Mouse (Mus musculus) midbrain, embryonic 10.5 days (tissue): ENCODE data around the gene Zfyve27. TPM values are rescaled to one million over a fixed set of nuclear protein-coding genes. Genes with fewer than 3 reads are reported as not detected.

Experiments used
- DNase-seq: peaks from one replicate; pipeline ENCODE4 v3.0.0-alpha.2; 2017; ENCODE audit warnings: low spot score
- H3K27ac ChIP-seq: fragments of 300-500 bp; sonication (generic); replicated peaks from 2 replicates; pipeline ENCODE4 v1.5.1; 2016; ENCODE audit warnings: mild to moderate bottlenecking
- H3K27me3 ChIP-seq: fragments of 300-500 bp; sonication (generic); 2 replicates; pipeline ENCODE4 v1.6.1; 2016; ENCODE audit warnings: low read depth, mild to moderate bottlenecking; ENCODE audit not compliant: poor library complexity, severe bottlenecking
- H3K36me3 ChIP-seq: fragments of 300-500 bp; sonication (generic); 2 replicates; pipeline ENCODE4 v1.6.1; 2016; ENCODE audit warnings: mild to moderate bottlenecking, moderate library complexity
- H3K4me1 ChIP-seq: fragments of 300-500 bp; sonication (generic); 2 replicates; pipeline ENCODE4 v1.6.1; 2016
- H3K4me3 ChIP-seq: fragments of 300-500 bp; sonication (generic); 2 replicates; pipeline ENCODE4 v1.5.1; 2016; ENCODE audit warnings: mild to moderate bottlenecking, moderate library complexity
- H3K9me3 ChIP-seq: fragments of 300-500 bp; sonication (generic); replicated peaks from 2 replicates; pipeline ENCODE4 v1.6.1; 2016; ENCODE audit warnings: mild to moderate bottlenecking
- WGBS: fragments of 180-500 bp; shearing (Covaris S2); methylation state at CpG from one replicate; pipeline ENCODE4 v1.1.7; 2016; 5-methylcytosine and 5-hydroxymethylcytosine counted together
- polyA plus RNA-seq: library from polyadenylated mRNA; unstranded; fragments of >200 nt; fragmentation: Nextera tagmentation; extraction: Ambion mirVana; gene quantifications from 2 replicates; pipeline ENCODE4 v1.2.1, GENCODE M21; 2016

Zfyve27 gene
- polyA plus RNA-seq, 1 experiment from 2014 or later: 29.4 TPM

GRCm38 (mm10) chr19:42130294-42130606, 33.5 kb upstream of the Zfyve27 start:
- H3K27me3 ChIP-seq: peaks cover 30% of the 10 kb centered on the region
- no peak for DNase-seq
- H3K4me1 ChIP-seq: peaks cover 28% of the 10 kb centered on the region
- no peak overlapping the region for H3K4me3 ChIP-seq
- H3K36me3 ChIP-seq: no peaks in the 10 kb centered on the region
- WGBS: 75% methylated on average over 3 of the region's 3 CpGs
- H3K27ac ChIP-seq: no peak overlapping the region
- H3K9me3 ChIP-seq: no peaks in the 10 kb centered on the region

DNA sequence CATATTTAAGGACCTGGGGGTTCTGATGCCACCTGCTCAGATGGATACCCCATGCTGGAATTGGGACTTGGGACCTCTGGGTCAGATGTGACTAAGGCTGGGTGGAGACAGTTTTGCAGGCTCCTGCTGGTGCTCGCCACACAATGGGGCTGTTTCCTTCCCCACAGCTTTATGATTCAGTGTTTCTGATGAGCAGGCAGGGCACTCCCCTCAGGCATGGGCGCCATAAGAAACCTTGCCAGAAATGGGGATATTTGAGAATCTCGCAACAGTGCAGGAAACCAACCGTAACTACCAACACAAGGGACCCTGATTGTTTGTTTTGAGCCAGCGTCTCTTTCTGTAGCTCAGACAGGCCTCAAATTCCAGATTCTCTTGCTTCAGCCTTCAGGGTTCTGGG, 32.6 kb upstream of the Zfyve27 start:
- Histone ChIP-seq H3K9me3 (no peaks in the 10 kb centered on the region), H3K36me3 (no peaks in the 10 kb centered on the region), H3K4me1 (peaks cover 35% of the 10 kb centered on the region), H3K27ac (no peak overlapping the region), H3K4me3 (no peak overlapping the region), H3K27me3 (peaks cover 30% of the 10 kb centered on the region)
- no peak for DNase-seq
- 81% methylated on average over 5 of the region's 5 CpGs for WGBS

- Histone ChIP-seq H3K27me3 (peaks cover 5% of the 10 kb centered on the region), H3K27ac (no peak overlapping the region), H3K36me3 (no peaks in the 10 kb centered on the region), H3K4me3 (no peak overlapping the region), H3K9me3 (no peaks in the 10 kb centered on the region), H3K4me1 (peaks cover 15% of the 10 kb centered on the region)
- DNase-seq: no peak
Measured at GRCm38 (mm10) chr19:42135070-42135469, 28.7 kb upstream of the Zfyve27 start.

GRCm38 (mm10) chr19:42136126-42136525, 27.6 kb upstream of the Zfyve27 start:
- H3K9me3 ChIP-seq: no peaks in the 10 kb centered on the region
- WGBS: 24% methylated on average over 5 of the region's 5 CpGs
- peaks cover 8% of the 10 kb centered on the region for H3K4me1 ChIP-seq

DNA sequence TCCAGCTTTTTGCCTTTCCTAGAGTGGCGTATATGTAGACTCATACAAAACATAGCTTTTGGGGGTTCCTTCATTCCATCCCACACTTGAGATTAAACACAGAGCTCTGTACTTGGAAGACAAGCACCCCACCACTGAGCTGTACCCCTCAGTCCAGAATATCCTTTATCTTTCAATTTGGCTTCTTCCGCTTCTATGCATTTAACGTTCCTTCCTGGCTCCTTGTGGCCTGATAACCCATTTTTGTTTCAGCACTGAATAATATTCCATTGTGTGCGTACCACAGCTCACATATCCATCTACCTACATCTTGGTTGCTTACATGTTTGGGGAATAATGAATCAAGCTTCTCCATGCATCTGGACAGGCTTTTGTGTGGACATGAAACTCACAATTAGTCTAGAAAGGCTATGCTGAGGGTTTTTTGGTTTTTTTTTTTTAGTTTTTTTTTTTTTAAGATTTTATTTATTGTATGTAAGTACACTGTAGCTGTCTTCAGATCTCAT, 26.5 kb upstream of the Zfyve27 start:
- Histone ChIP-seq H3K36me3 (no peaks in the 10 kb centered on the region), H3K4me3 (no peak overlapping the region), H3K27me3 (no peaks in the 10 kb centered on the region), H3K27ac (no peak overlapping the region), H3K4me1 (peaks cover 8% of the 10 kb centered on the region), H3K9me3 (no peaks in the 10 kb centered on the region)
- no peak for DNase-seq
- 93% methylated on average over 4 of the region's 4 CpGs for WGBS

More at GRCm38 (mm10) chr19:42136126-42136525, 27.6 kb upstream of the Zfyve27 start:
- no peak overlapping the region for H3K4me3 ChIP-seq
- no peak for DNase-seq
- no peak overlapping the region for H3K27ac ChIP-seq
- no peaks in the 10 kb centered on the region for H3K36me3 ChIP-seq
- H3K27me3 ChIP-seq: no peaks in the 10 kb centered on the region

DNA sequence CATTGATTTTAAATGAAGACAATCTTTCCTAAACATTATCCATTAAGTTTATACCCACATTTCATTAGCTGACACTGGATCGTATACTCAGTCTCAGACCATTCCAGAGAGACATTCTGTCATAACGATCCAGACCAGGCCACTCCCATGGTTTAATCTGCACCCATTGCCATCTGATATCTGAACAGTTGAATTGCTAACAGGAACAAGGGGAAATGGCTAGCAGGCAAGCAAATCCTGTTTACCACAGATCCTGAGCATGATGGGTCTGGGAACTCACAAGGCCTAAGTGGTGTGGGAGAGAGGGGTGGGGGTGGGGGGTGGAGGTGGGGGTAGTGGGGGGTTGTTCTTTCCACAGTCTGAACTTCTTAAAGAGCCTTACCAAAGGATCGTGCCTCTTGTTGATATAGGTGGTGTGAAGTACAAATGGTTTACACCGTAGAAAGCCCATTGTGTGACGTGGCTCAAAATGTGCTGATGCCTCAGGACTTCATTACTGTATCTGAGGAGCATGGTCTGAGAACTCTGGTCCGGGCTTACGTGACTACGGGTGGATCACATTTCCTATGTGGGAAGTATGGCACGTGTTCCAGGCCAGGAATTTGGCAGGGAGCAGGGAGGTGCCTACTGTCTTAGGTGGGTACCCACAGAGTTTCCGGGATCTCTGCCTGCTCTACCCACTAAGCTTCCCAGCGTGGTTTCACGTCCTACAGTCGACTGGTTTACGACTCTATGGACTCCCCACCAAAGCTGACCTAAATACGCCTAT, 25.1 kb upstream of the Zfyve27 start:
- H3K9me3 ChIP-seq: no peaks in the 10 kb centered on the region
- no peaks in the 10 kb centered on the region for H3K36me3 ChIP-seq
- peaks cover 8% of the 10 kb centered on the region for H3K4me1 ChIP-seq
- 92% methylated on average over 15 of the region's 15 CpGs for WGBS
- no peak for DNase-seq
- no peak overlapping the region for H3K4me3 ChIP-seq
- no peak overlapping the region for H3K27ac ChIP-seq
- no peaks in the 10 kb centered on the region for H3K27me3 ChIP-seq

- H3K9me3 ChIP-seq: no peaks in the 10 kb centered on the region
- H3K27me3 ChIP-seq: peaks cover 2% of the 10 kb centered on the region
- peaks cover 8% of the 10 kb centered on the region for H3K4me1 ChIP-seq
- 88% methylated on average over 5 of the region's 5 CpGs for WGBS
- no peaks in the 10 kb centered on the region for H3K36me3 ChIP-seq
- H3K4me3 ChIP-seq: no peak overlapping the region
- DNase-seq: no peak
- H3K27ac ChIP-seq: no peak overlapping the region
Measured at GRCm38 (mm10) chr19:42139724-42140517, 23.8 kb upstream of the Zfyve27 start.

GRCm38 (mm10) chr19:42141998-42142397, 21.8 kb upstream of the Zfyve27 start:
- Histone ChIP-seq H3K27ac (no peak overlapping the region), H3K36me3 (no peaks in the 10 kb centered on the region), H3K9me3 (no peaks in the 10 kb centered on the region), H3K4me3 (no peak overlapping the region), H3K4me1 (peaks cover 1% of the 10 kb centered on the region), H3K27me3 (peaks cover 23% of the 10 kb centered on the region)
- 77% methylated on average over 3 of the region's 3 CpGs for WGBS
- DNase-seq: no peak

- no peaks in the 10 kb centered on the region for H3K9me3 ChIP-seq
- peaks cover 27% of the 10 kb centered on the region for H3K27me3 ChIP-seq
- no peaks in the 10 kb centered on the region for H3K36me3 ChIP-seq
- WGBS: 88% methylated on average over 2 of the region's 2 CpGs
- H3K4me3 ChIP-seq: no peak overlapping the region
- no peak for DNase-seq
- H3K4me1 ChIP-seq: peaks cover 7% of the 10 kb centered on the region
- no peak overlapping the region for H3K27ac ChIP-seq
Measured at GRCm38 (mm10) chr19:42142757-42143156, 21.0 kb upstream of the Zfyve27 start.

DNA sequence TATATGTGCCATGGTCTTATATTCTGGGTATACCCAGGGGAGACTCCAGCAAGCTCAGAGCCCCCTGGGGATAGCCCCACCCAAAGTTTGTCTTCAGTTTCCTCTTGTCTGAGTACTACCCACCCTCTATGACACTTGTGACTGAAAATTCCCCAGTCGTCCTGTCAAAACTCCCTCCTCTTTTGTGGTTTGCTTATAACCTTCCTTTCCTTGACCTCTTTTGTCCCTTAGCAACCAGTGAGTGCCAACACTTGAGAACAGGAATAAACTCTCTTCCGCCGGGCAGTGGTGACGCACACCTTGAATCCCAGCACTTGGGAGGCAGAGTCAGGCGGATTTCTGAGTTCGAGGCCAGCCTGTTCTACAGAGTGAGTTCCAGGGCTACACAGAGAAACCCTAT, 19.7 kb upstream of the Zfyve27 start:
- H3K4me3 ChIP-seq: no peak overlapping the region
- peaks cover 21% of the 10 kb centered on the region for H3K4me1 ChIP-seq
- DNase-seq: no peak
- H3K27me3 ChIP-seq: peaks cover 40% of the 10 kb centered on the region
- no peak overlapping the region for H3K27ac ChIP-seq
- 62% methylated on average over 6 of the region's 6 CpGs for WGBS
- H3K36me3 ChIP-seq: no peaks in the 10 kb centered on the region
- H3K9me3 ChIP-seq: no peaks in the 10 kb centered on the region

- peak; percentile 77 for DNase-seq
- H3K4me3 ChIP-seq: no peak overlapping the region
- 35% methylated on average over 8 of the region's 8 CpGs for WGBS
- H3K27me3 ChIP-seq: peaks cover 46% of the 10 kb centered on the region
- H3K9me3 ChIP-seq: no peaks in the 10 kb centered on the region
- H3K27ac ChIP-seq: no peak overlapping the region
- peaks cover 22% of the 10 kb centered on the region for H3K4me1 ChIP-seq
- H3K36me3 ChIP-seq: no peaks in the 10 kb centered on the region
Measured at GRCm38 (mm10) chr19:42144541-42145167, 19.1 kb upstream of the Zfyve27 start.

DNA sequence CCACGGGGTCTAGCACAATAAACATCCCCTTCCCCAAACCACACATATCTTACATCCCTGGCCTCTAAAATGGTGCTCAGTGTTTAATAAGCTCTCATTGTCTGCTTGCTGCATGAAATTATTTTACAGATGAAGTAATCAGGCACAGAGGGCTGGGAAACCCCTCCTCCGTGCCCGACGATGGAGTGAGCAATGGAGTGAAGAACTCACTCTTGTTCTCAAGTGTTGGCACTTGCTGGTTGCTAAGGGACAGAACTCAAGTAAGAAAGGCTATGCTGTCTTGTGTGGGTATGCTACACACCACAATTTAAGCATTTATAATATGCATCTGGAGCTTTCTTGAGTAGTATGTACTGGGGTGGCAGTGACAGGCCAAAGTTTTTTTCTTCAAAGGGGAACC, 18.5 kb upstream of the Zfyve27 start:
- Histone ChIP-seq H3K4me3 (no peak overlapping the region), H3K9me3 (no peaks in the 10 kb centered on the region), H3K4me1 (peaks cover 22% of the 10 kb centered on the region), H3K36me3 (no peaks in the 10 kb centered on the region), H3K27me3 (peaks cover 51% of the 10 kb centered on the region), H3K27ac (no peak overlapping the region)
- no peak for DNase-seq
- WGBS: 73% methylated on average over 4 of the region's 4 CpGs

DNA sequence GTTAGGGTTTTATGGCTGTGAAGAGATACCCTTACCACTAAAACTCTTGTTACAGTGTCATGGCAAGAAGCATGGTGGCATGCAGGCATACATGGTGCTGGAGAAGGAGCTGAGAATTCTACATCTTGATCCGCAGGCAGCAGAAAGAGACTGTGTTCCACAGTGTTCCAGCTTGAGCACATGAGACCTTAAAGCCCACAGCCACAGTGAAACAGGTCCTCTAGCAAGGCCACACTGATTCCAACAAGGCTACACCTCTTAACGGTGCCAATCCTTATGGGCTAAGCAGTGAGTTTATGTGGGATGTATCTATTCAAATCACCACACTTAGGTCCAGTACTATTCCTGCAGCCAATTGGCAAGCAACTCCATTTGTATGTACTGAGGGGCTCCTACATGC, 18.0 kb upstream of the Zfyve27 start:
- H3K27me3 ChIP-seq: peaks cover 51% of the 10 kb centered on the region
- H3K9me3 ChIP-seq: no peaks in the 10 kb centered on the region
- peaks cover 22% of the 10 kb centered on the region for H3K4me1 ChIP-seq
- no peaks in the 10 kb centered on the region for H3K36me3 ChIP-seq
- no peak overlapping the region for H3K4me3 ChIP-seq
- no peak for DNase-seq
- no peak overlapping the region for H3K27ac ChIP-seq
- 89% methylated on average over 2 of the region's 2 CpGs for WGBS
